Mouse (Mus musculus): Measurements from ENCODE around the gene Col4a1.

The Col4a1 gene

GRCm38 (mm10) chr8:11227421-11227820 is 85.2 kb downstream of the Col4a1 start:
- no peak for DNase-seq

GRCm38 (mm10) chr8:11225577-11226434 is 86.8 kb downstream of the Col4a1 start:
- no peak for DNase-seq

- no peak for DNase-seq
Measured at GRCm38 (mm10) chr8:11224178-11224577, 88.4 kb downstream of the Col4a1 start.

- no peak for DNase-seq
Measured at GRCm38 (mm10) chr8:11221353-11221752, 91.3 kb downstream of the Col4a1 start.

GRCm38 (mm10) chr8:11219282-11219681 is 93.3 kb downstream of the Col4a1 start:
- DNase-seq: no peak

GRCm38 (mm10) chr8:11215231-11215630 is 97.4 kb downstream of the Col4a1 start:
- peak; percentile 69 for DNase-seq

- DNase-seq: no peak
Measured at GRCm38 (mm10) chr8:11206509-11206908, 106.1 kb downstream of the Col4a1 start.

- no peak for DNase-seq
Measured at GRCm38 (mm10) chr8:11205532-11205931, 107.1 kb downstream of the Col4a1 start.

- peak; percentile 35 for DNase-seq
Measured at GRCm38 (mm10) chr8:11203260-11204110, 109.1 kb downstream of the Col4a1 start.

- no peak for DNase-seq
Measured at GRCm38 (mm10) chr8:11198650-11199049, 114.0 kb downstream of the Col4a1 start.

GRCm38 (mm10) chr8:11197988-11198387 is 114.6 kb downstream of the Col4a1 start:
- no peak for DNase-seq

GRCm38 (mm10) chr8:11197261-11197660 is 115.4 kb downstream of the Col4a1 start:
- no peak for DNase-seq

GRCm38 (mm10) chr8:11192719-11193324 is 119.8 kb downstream of the Col4a1 start:
- DNase-seq: no peak

GRCm38 (mm10) chr8:11187581-11188271 is 124.9 kb downstream of the Col4a1 start:
- peak; percentile 80 for DNase-seq

GRCm38 (mm10) chr8:11186456-11186855 is 126.2 kb downstream of the Col4a1 start:
- no peak for DNase-seq

- DNase-seq: no peak
Measured at GRCm38 (mm10) chr8:11185672-11186071, 127.0 kb downstream of the Col4a1 start.

GRCm38 (mm10) chr8:11183611-11184031 is 129.0 kb downstream of the Col4a1 start:
- no peak for DNase-seq

GRCm38 (mm10) chr8:11182606-11183005 is 130.0 kb downstream of the Col4a1 start:
- peak; percentile 50 for DNase-seq

GRCm38 (mm10) chr8:11182148-11182484 is 130.5 kb downstream of the Col4a1 start:
- DNase-seq: no peak

GRCm38 (mm10) chr8:11181420-11182147 is 131.0 kb downstream of the Col4a1 start:
- no peak for DNase-seq

GRCm38 (mm10) chr8:11179869-11180268 is 132.8 kb downstream of the Col4a1 start:
- no peak for DNase-seq

- DNase-seq: no peak
Measured at GRCm38 (mm10) chr8:11176393-11176792, 136.2 kb downstream of the Col4a1 start.

All from kidney, postnatal 10 days (tissue).